Mouse (Mus musculus): Measurements from ENCODE around the gene Tfeb.

Tfeb gene

GRCm38 (mm10) chr17:47736856-47737255 is at the start of gene Tfeb:
Gene Tfeb, plus strand, starts transcription at chr17:47737030.
- peak; percentile 97 for DNase-seq (ENCODE audit: low read depth, low spot score)

- peak; percentile 98 for DNase-seq (ENCODE audit: low read depth, low spot score)
Observed at GRCm38 (mm10) chr17:47687409-47688343, 49.2 kb upstream of the Tfeb start.

GRCm38 (mm10) chr17:47688344-47688607 is 48.6 kb upstream of the Tfeb start, which contains the start of gene Tomm6:
Gene Tomm6, minus strand, starts transcription at chr17:47688386.
- no peak for DNase-seq (ENCODE audit: low read depth, low spot score)

GRCm38 (mm10) chr17:47688608-47689575 is 47.9 kb upstream of the Tfeb start, which contains the start of gene Frs3:
Gene Frs3, plus strand, starts transcription at chr17:47689030.
- DNase-seq (ENCODE audit: low read depth, low spot score), result peak; percentile 66

GRCm38 (mm10) chr17:47689894-47690293 is 46.9 kb upstream of the Tfeb start:
- DNase-seq (ENCODE audit: low read depth, low spot score), result no peak

- DNase-seq (ENCODE audit: low read depth, low spot score), result no peak
Observed at GRCm38 (mm10) chr17:47691650-47692049, 45.2 kb upstream of the Tfeb start.

GRCm38 (mm10) chr17:47693671-47694441 is 43.0 kb upstream of the Tfeb start:
- no peak for DNase-seq (ENCODE audit: low read depth, low spot score)

GRCm38 (mm10) chr17:47694442-47694502 is 42.6 kb upstream of the Tfeb start, which contains the start of gene Gm21981:
Gene Gm21981, minus strand, starts transcription at chr17:47694455.
- no peak for DNase-seq (ENCODE audit: low read depth, low spot score)

GRCm38 (mm10) chr17:47694503-47695336 is 42.1 kb upstream of the Tfeb start, which contains the start of gene Prickle4:
Gene Prickle4, minus strand, starts transcription at chr17:47694736.
- peak; percentile 97 for DNase-seq (ENCODE audit: low read depth, low spot score)

GRCm38 (mm10) chr17:47695337-47695710 is 41.5 kb upstream of the Tfeb start:
- no peak for DNase-seq (ENCODE audit: low read depth, low spot score)

GRCm38 (mm10) chr17:47698156-47698555 is 38.7 kb upstream of the Tfeb start:
- no peak for DNase-seq (ENCODE audit: low read depth, low spot score)

- no peak for DNase-seq (ENCODE audit: low read depth, low spot score)
Observed at GRCm38 (mm10) chr17:47699055-47699454, 37.8 kb upstream of the Tfeb start.

- DNase-seq (ENCODE audit: low read depth, low spot score), result no peak
Observed at GRCm38 (mm10) chr17:47701793-47702192, 35.0 kb upstream of the Tfeb start.

- DNase-seq (ENCODE audit: low read depth, low spot score), result no peak
Observed at GRCm38 (mm10) chr17:47702548-47703345, 34.1 kb upstream of the Tfeb start.

GRCm38 (mm10) chr17:47703556-47703955 is 33.3 kb upstream of the Tfeb start:
- no peak for DNase-seq (ENCODE audit: low read depth, low spot score)

GRCm38 (mm10) chr17:47704692-47705091 is 32.1 kb upstream of the Tfeb start:
- no peak for DNase-seq (ENCODE audit: low read depth, low spot score)

- DNase-seq (ENCODE audit: low read depth, low spot score), result no peak
Observed at GRCm38 (mm10) chr17:47706196-47706595, 30.6 kb upstream of the Tfeb start.

GRCm38 (mm10) chr17:47707961-47708360 is 28.9 kb upstream of the Tfeb start:
- no peak for DNase-seq (ENCODE audit: low read depth, low spot score)

GRCm38 (mm10) chr17:47708972-47709371 is 27.9 kb upstream of the Tfeb start:
- DNase-seq (ENCODE audit: low read depth, low spot score), result no peak

- no peak for DNase-seq (ENCODE audit: low read depth, low spot score)
Observed at GRCm38 (mm10) chr17:47710036-47710435, 26.8 kb upstream of the Tfeb start.
